Mouse (Mus musculus): Measurements from ENCODE around the gene B4galt5.

DNA sequence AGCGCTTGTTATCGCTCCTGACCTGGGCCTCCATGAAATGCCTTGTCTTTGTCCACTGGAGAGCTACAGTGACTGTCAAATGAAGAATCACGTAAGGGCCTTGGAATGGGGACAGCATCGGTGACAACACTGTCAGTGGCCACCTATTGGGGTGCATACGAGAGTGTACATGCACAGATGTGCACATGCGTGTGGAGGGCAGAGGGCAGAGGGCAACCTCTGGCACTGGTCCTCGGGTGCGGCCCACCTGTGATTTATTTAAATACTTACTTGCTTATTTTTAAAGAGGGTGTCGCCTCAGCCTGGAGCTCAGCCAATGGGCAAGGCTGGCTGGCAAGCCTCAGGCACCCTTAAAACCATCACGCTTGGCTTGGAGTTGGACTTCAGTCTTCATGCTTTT lies 86.5 kb downstream of the B4galt5 start:
- no peak for TF ChIP-seq EP300 (IDR thresholded peaks at IDR 0.05; ENCODE audit: low read depth)
- no peak for TF ChIP-seq CTCF (IDR thresholded peaks at IDR 0.05; ENCODE audit: low read depth)
